Mouse (Mus musculus) heart, adult 2 months (tissue): ENCODE measurements around the gene Fat2. TPM values are rescaled to one million over a fixed set of nuclear protein-coding genes. Genes with fewer than 3 reads are reported as not detected.

Source experiments
- DNase-seq, 2 experiments: peaks; one replicate each; pipeline ENCODE4 v3.0.0; 2021
- H3K27ac ChIP-seq: fragments of 200-600 bp; 2 replicates; pipeline ENCODE4 v1.8.1; 2022
- H3K27me3 ChIP-seq: fragments of 200-500 bp; 2 replicates; pipeline ENCODE4 v1.6.1; 2012; ENCODE audit warnings: mild to moderate bottlenecking, low read length, inconsistent platforms, mixed read lengths; ENCODE audit not compliant: control insufficient read depth, insufficient read depth
- H3K36me3 ChIP-seq: fragments of 200-500 bp; 2 replicates; pipeline ENCODE4 v1.6.1; 2012; ENCODE audit warnings: low read length, inconsistent platforms; ENCODE audit not compliant: control insufficient read depth, insufficient read depth
- H3K4me1 ChIP-seq: fragments of 200-500 bp; 2 replicates; pipeline ENCODE4 v1.6.1; 2011; ENCODE audit warnings: low read length; ENCODE audit not compliant: control insufficient read depth, insufficient read depth
- H3K4me3 ChIP-seq: fragments of 200-600 bp; 2 replicates; pipeline ENCODE4 v1.8.1; 2022
- H3K79me2 ChIP-seq: fragments of 200-500 bp; replicated peaks from 2 replicates; pipeline ENCODE4 v1.6.1; 2012; ENCODE audit warnings: mild to moderate bottlenecking, inconsistent platforms, low read length, moderate library complexity, mixed read lengths; ENCODE audit not compliant: control insufficient read depth, insufficient read depth
- H3K9ac ChIP-seq: fragments of 200-500 bp; 2 replicates; pipeline ENCODE4 v1.6.1; 2012; ENCODE audit warnings: low read depth, mild to moderate bottlenecking, control low read depth, inconsistent platforms, low read length, mixed read lengths
- CTCF ChIP-seq: fragments of 200-600 bp; IDR thresholded peaks from 2 replicates; pipeline ENCODE4 v1.8.1; 2022; ENCODE audit warnings: antibody characterized with exemption, mild to moderate bottlenecking, moderate library complexity
- EP300 ChIP-seq: fragments of 200-500 bp; IDR thresholded peaks from 2 replicates; pipeline ENCODE4 v1.6.1; 2011; ENCODE audit warnings: low read depth, low read length, control low read depth; ENCODE audit not compliant: insufficient read depth
- POLR2A ChIP-seq: fragments of 200-500 bp; IDR thresholded peaks from 2 replicates; pipeline ENCODE4 v1.6.1; 2011; ENCODE audit warnings: mild to moderate bottlenecking, low read depth, low read length, control low read depth; ENCODE audit not compliant: insufficient read depth
- WGBS: fragments of 180-500 bp; shearing (Covaris S2); methylation state at CpG from one replicate; pipeline ENCODE4 v1.1.7; 2018; 5-methylcytosine and 5-hydroxymethylcytosine counted together
- intact Hi-C: fragments of 180-260 bp; cut with DNase I; formaldehyde crosslinking; loops from one replicate; pipeline ENCODE4 v1.15.1; 2025
- polyA plus RNA-seq: library from polyadenylated mRNA; depleted of rRNA; stranded (reverse); fragments of >200 nt; gene quantifications from 2 replicates; pipeline ENCODE4 v1.2.3, GENCODE M21; 2012
- total RNA-seq, 2 experiments: library from RNA; stranded (reverse); gene quantifications; 2 replicates each; pipeline ENCODE4 v1.2.3; 2021

Fat2 gene
- total and polyA plus RNA-seq, 3 experiments: 0.03 to 0.14 (median 0.09) TPM

DNA sequence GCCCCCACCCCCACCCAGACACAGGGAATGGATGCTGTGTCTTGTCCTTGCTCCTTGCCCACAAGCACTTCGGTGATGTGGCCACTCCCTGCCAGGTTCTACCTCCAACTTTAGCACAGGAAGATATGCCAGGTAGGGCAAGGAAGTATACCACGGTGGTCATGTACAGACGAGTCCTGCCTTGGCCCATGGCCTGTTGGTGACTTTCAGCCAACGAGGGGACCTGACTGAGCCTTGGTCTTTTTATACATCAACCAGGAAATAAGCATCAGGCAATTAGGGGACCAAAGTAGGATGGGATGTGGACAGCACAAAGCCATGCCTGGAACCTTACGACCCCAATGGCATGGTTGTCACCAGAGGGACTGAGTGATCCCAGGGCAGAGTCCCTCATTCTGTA is 9.3 kb downstream of the Fat2 start:
- no peaks in the 10 kb centered on the region for H3K79me2 ChIP-seq
- no peaks in the 10 kb centered on the region for H3K4me1 ChIP-seq
- intact Hi-C loops: no loop called here
- DNase-seq: no peak
- H3K9ac ChIP-seq: no peak overlapping the region
- WGBS: 79% methylated on average over 5 of the region's 5 CpGs
- no peaks in the 10 kb centered on the region for H3K27me3 ChIP-seq
- H3K27ac ChIP-seq: no peak overlapping the region
- no peaks in the 10 kb centered on the region for H3K36me3 ChIP-seq
- H3K4me3 ChIP-seq: no peak overlapping the region
- TF ChIP-seq POLR2A (no peak), CTCF (no peak), EP300 (no peak)

DNA sequence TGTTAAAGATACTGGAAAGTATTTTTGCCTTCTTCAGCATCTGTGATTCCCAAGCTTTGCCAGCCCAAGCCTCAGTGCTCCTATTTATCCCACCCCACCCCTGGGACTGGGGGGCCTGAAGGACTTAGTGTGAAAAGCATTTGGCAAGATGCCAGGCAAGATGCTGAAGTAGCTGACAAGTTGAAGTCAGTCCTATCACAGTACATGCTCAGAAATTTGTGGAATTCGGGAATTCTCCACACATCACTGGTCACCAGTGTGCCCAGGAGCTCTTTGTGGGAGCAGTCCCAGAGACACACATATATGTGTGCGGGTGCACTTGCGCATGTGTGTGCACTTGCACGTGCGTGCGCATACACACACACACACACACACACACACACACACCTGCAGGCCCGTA is 10.2 kb downstream of the Fat2 start:
- 75% methylated on average over 7 of the region's 7 CpGs for WGBS
- DNase-seq: no peak
- TF ChIP-seq EP300 (no peak), CTCF (no peak), POLR2A (no peak)
- no peaks in the 10 kb centered on the region for H3K79me2 ChIP-seq
- intact Hi-C loops: no loop called here
- no peak overlapping the region for H3K9ac ChIP-seq
- H3K27me3 ChIP-seq: no peaks in the 10 kb centered on the region
- no peaks in the 10 kb centered on the region for H3K4me1 ChIP-seq
- H3K4me3 ChIP-seq: no peak overlapping the region
- no peak overlapping the region for H3K27ac ChIP-seq
- H3K36me3 ChIP-seq: no peaks in the 10 kb centered on the region

- Histone ChIP-seq H3K27ac (no peak overlapping the region), H3K36me3 (no peaks in the 10 kb centered on the region), H3K4me1 (no peaks in the 10 kb centered on the region), H3K27me3 (no peaks in the 10 kb centered on the region), H3K9ac (no peak overlapping the region), H3K4me3 (no peak overlapping the region), H3K79me2 (no peaks in the 10 kb centered on the region)
- peak in 1 of 2 experiments; percentile 8 for DNase-seq
- TF ChIP-seq CTCF (no peak), EP300 (no peak), POLR2A (no peak)
- intact Hi-C loops: no loop called here
- 43% methylated on average over 8 of the region's 8 CpGs for WGBS
Measured at GRCm38 (mm10) chr11:55323854-55324253, 12.5 kb downstream of the Fat2 start.

- Histone ChIP-seq H3K27me3 (no peaks in the 10 kb centered on the region), H3K4me1 (no peaks in the 10 kb centered on the region), H3K9ac (no peak overlapping the region), H3K27ac (no peak overlapping the region), H3K4me3 (no peak overlapping the region), H3K79me2 (no peaks in the 10 kb centered on the region), H3K36me3 (no peaks in the 10 kb centered on the region)
- TF ChIP-seq EP300: no peak
- no peak for TF ChIP-seq CTCF
- no peak for TF ChIP-seq POLR2A
- DNase-seq: no peak
- 68% methylated on average over 2 of the region's 2 CpGs for WGBS
- intact Hi-C loops: no loop called here
Measured at GRCm38 (mm10) chr11:55320990-55321389, 15.4 kb downstream of the Fat2 start.

DNA sequence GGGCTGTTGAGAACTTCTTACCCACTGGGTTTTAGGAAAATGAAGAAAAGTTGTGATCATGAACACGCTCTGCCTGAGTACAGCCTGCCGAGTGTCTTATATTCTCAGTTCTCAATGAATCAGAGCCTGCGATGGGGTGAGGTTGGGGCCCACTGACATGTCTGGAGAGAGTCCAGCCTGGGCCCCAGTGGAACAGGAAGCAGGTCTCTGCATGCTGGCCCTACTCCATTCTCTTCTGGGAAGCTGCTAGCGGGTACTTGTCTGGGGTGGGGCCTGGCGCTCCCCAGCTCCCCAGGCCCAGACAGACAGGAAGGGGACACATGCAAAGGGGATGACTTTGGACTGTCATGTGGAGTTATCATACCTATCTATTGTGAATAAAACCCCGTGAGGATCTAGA is 20.4 kb downstream of the Fat2 start:
- Histone ChIP-seq H3K79me2 (no peaks in the 10 kb centered on the region), H3K27ac (no peak overlapping the region), H3K4me1 (no peaks in the 10 kb centered on the region), H3K36me3 (no peaks in the 10 kb centered on the region), H3K9ac (no peak overlapping the region), H3K4me3 (no peak overlapping the region), H3K27me3 (no peaks in the 10 kb centered on the region; the same call in 1 of the 2 replicates)
- 60% methylated on average over 6 of the region's 6 CpGs for WGBS
- DNase-seq: no peak
- intact Hi-C loops: no loop called here
- TF ChIP-seq POLR2A (no peak), EP300 (no peak), CTCF (no peak)

DNA sequence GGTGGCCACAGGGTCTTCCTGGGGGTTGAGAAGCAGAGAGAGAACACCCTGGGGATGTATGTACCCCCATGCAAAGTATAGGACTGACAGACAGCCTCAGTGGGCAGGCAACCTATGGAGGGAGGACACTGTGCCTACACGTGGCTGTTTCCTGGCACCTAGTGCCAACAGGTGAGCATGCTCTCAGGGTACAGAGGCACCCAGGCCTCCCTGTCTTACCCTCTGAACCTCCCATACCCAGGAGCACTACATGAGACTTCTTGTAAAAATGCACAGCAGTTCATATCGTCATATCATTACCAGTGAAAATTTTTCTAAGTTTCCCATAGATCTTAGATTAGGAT is 21.7 kb downstream of the Fat2 start:
- no peak overlapping the region for H3K27ac ChIP-seq

More for the DNA sequence above, 21.7 kb downstream of the Fat2 start:
- intact Hi-C loops: no loop called here
- H3K4me1 ChIP-seq: no peaks in the 10 kb centered on the region
- TF ChIP-seq EP300 (no peak), CTCF (no peak), POLR2A (no peak)
- WGBS: 52% methylated on average over 2 of the region's 2 CpGs
- H3K27me3 ChIP-seq: no peaks in the 10 kb centered on the region; the same call in 1 of the 2 replicates
- DNase-seq: no peak
- no peak overlapping the region for H3K9ac ChIP-seq
- no peaks in the 10 kb centered on the region for H3K79me2 ChIP-seq
- no peaks in the 10 kb centered on the region for H3K36me3 ChIP-seq
- H3K4me3 ChIP-seq: no peak overlapping the region
